Mouse (Mus musculus): ENCODE data around the gene Sel1l. TPM values are rescaled to one million over a fixed set of nuclear protein-coding genes. Genes with fewer than 3 reads are reported as not detected.
"Not testable (repeated sequence)": the region's sequence is repeated elsewhere in the genome, so short reads cannot be mapped to it uniquely, and the experiment has no call there.

The Sel1l gene
- polyA plus RNA-seq, 1 experiment from 2014 or later: 105 TPM

- Histone ChIP-seq H3K9me3 (ENCODE audit: control insufficient read depth, low read length) (no peaks in the 10 kb centered on the region), H3K27me3 (ENCODE audit: control insufficient read depth, insufficient read depth, low read length) (no peaks in the 10 kb centered on the region), H3K4me2 (replicated peaks) (no peak overlapping the region), H3K4me1 (replicated peaks; ENCODE audit: control insufficient read depth, insufficient read depth, low read length) (no peaks in the 10 kb centered on the region), H3K4me3 (replicated peaks; ENCODE audit: low read length) (no peak overlapping the region), H3K9ac (no peak overlapping the region), H3K27ac (no peak overlapping the region), H3K36me3 (replicated peaks; ENCODE audit: control insufficient read depth, insufficient read depth) (no peaks in the 10 kb centered on the region)
- ATAC-seq (ENCODE audit: low FRiP score): no peak
- 52% methylated on average over 6 of the region's 6 CpGs for WGBS
- DNase-seq (ENCODE audit: low spot score): peak; percentile 71
These were observed 59.2 kb downstream of the Sel1l start for GRCm38 (mm10) chr12:91789801-91790200.

- 65% methylated on average over 3 of the region's 3 CpGs for WGBS
- not testable (repeated sequence) for ATAC-seq (ENCODE audit: low FRiP score)
These were observed 60.5 kb downstream of the Sel1l start for GRCm38 (mm10) chr12:91788446-91788845.

GRCm38 (mm10) chr12:91787959-91788437 lies 61.0 kb downstream of the Sel1l start, which contains the start of gene Ston2:
Gene Ston2 (minus strand): TSS chr12:91788387.
- H3K9ac ChIP-seq: no peak within 1 kb of the TSS
- ATAC-seq (ENCODE audit: low FRiP score): no peak
- 80% methylated on average over 9 of the region's 9 CpGs for WGBS

More at GRCm38 (mm10) chr12:91788446-91788845, 60.5 kb downstream of the Sel1l start:
- H3K4me3 ChIP-seq (replicated peaks; ENCODE audit: low read length); H3K27ac ChIP-seq; H3K9me3 ChIP-seq (ENCODE audit: control insufficient read depth, low read length); H3K27me3 ChIP-seq (ENCODE audit: control insufficient read depth, insufficient read depth, low read length); H3K9ac ChIP-seq; H3K36me3 ChIP-seq (replicated peaks; ENCODE audit: control insufficient read depth, insufficient read depth); DNase-seq (ENCODE audit: low spot score); H3K4me2 ChIP-seq (replicated peaks); H3K4me1 ChIP-seq (replicated peaks; ENCODE audit: control insufficient read depth, insufficient read depth, low read length): not testable (repeated sequence)

GRCm38 (mm10) chr12:91786355-91786754 lies 62.6 kb downstream of the Sel1l start:
- no peak overlapping the region for H3K27ac ChIP-seq
- H3K36me3 ChIP-seq (replicated peaks; ENCODE audit: control insufficient read depth, insufficient read depth): no peaks in the 10 kb centered on the region
- 68% methylated on average over 10 of the region's 10 CpGs for WGBS
- H3K4me1 ChIP-seq (replicated peaks; ENCODE audit: control insufficient read depth, insufficient read depth, low read length): no peaks in the 10 kb centered on the region
- ATAC-seq (ENCODE audit: low FRiP score) (no peak), DNase-seq (ENCODE audit: low spot score) (no peak)
- H3K27me3 ChIP-seq (ENCODE audit: control insufficient read depth, insufficient read depth, low read length): no peaks in the 10 kb centered on the region
- no peaks in the 10 kb centered on the region for H3K9me3 ChIP-seq (ENCODE audit: control insufficient read depth, low read length)
- H3K9ac ChIP-seq: no peak overlapping the region
- H3K4me3 ChIP-seq (replicated peaks; ENCODE audit: low read length): no peak overlapping the region
- no peak overlapping the region for H3K4me2 ChIP-seq (replicated peaks)

More at GRCm38 (mm10) chr12:91787959-91788437, 61.0 kb downstream of the Sel1l start, which contains the start of gene Ston2:
- Histone ChIP-seq H3K36me3 (replicated peaks; ENCODE audit: control insufficient read depth, insufficient read depth) (no peaks in the 10 kb centered on the region), H3K27me3 (ENCODE audit: control insufficient read depth, insufficient read depth, low read length) (no peaks in the 10 kb centered on the region), H3K27ac (no peak within 1 kb of the TSS), H3K9me3 (ENCODE audit: control insufficient read depth, low read length) (no peaks in the 10 kb centered on the region), H3K4me2 (replicated peaks) (no peak within 1 kb of the TSS), H3K4me3 (replicated peaks; ENCODE audit: low read length) (no peak within 1 kb of the TSS), H3K4me1 (replicated peaks; ENCODE audit: control insufficient read depth, insufficient read depth, low read length) (no peaks in the 10 kb centered on the region)
- no peak for DNase-seq (ENCODE audit: low spot score)

- Histone ChIP-seq H3K9ac (no peak overlapping the region), H3K4me3 (replicated peaks; ENCODE audit: low read length) (no peak overlapping the region), H3K27me3 (ENCODE audit: control insufficient read depth, insufficient read depth, low read length) (no peaks in the 10 kb centered on the region), H3K36me3 (replicated peaks; ENCODE audit: control insufficient read depth, insufficient read depth) (no peaks in the 10 kb centered on the region), H3K4me2 (replicated peaks) (no peak overlapping the region), H3K9me3 (ENCODE audit: control insufficient read depth, low read length) (no peaks in the 10 kb centered on the region), H3K4me1 (replicated peaks; ENCODE audit: control insufficient read depth, insufficient read depth, low read length) (peaks cover 13% of the 10 kb centered on the region), H3K27ac (no peak overlapping the region)
- 89% methylated on average over 5 of the region's 5 CpGs for WGBS
- no peak for DNase-seq (ENCODE audit: low spot score)
- no peak for ATAC-seq (ENCODE audit: low FRiP score)
These were observed 67.5 kb downstream of the Sel1l start for GRCm38 (mm10) chr12:91781432-91781831.

GRCm38 (mm10) chr12:91780531-91780930 lies 68.4 kb downstream of the Sel1l start:
- WGBS: 81% methylated on average over 3 of the region's 3 CpGs

GRCm38 (mm10) chr12:91779004-91779365 lies 70.0 kb downstream of the Sel1l start:
- H3K27ac ChIP-seq: peak overlapping the region; percentile 33; the same call in 1 of the 2 replicates

More at GRCm38 (mm10) chr12:91780531-91780930, 68.4 kb downstream of the Sel1l start:
- Histone ChIP-seq H3K27me3 (ENCODE audit: control insufficient read depth, insufficient read depth, low read length) (no peaks in the 10 kb centered on the region), H3K4me3 (replicated peaks; ENCODE audit: low read length) (no peak overlapping the region), H3K4me2 (replicated peaks) (no peak overlapping the region), H3K9ac (no peak overlapping the region), H3K36me3 (replicated peaks; ENCODE audit: control insufficient read depth, insufficient read depth) (no peaks in the 10 kb centered on the region), H3K9me3 (ENCODE audit: control insufficient read depth, low read length) (no peaks in the 10 kb centered on the region), H3K4me1 (replicated peaks; ENCODE audit: control insufficient read depth, insufficient read depth, low read length) (peaks cover 13% of the 10 kb centered on the region), H3K27ac (no peak overlapping the region)
- DNase-seq (ENCODE audit: low spot score) (no peak), ATAC-seq (ENCODE audit: low FRiP score) (no peak)

GRCm38 (mm10) chr12:91778211-91779003 lies 70.5 kb downstream of the Sel1l start:
- Histone ChIP-seq H3K9ac (peak overlapping the region; percentile 67), H3K36me3 (replicated peaks; ENCODE audit: control insufficient read depth, insufficient read depth) (no peaks in the 10 kb centered on the region), H3K4me2 (replicated peaks) (peak overlapping the region; percentile 98), H3K4me3 (replicated peaks; ENCODE audit: low read length) (peak overlapping the region; percentile 78), H3K27me3 (ENCODE audit: control insufficient read depth, insufficient read depth, low read length) (no peaks in the 10 kb centered on the region), H3K27ac (peak overlapping the region; percentile 33; the same call in 1 of the 2 replicates), H3K4me1 (replicated peaks; ENCODE audit: control insufficient read depth, insufficient read depth, low read length) (peaks cover 13% of the 10 kb centered on the region), H3K9me3 (ENCODE audit: control insufficient read depth, low read length) (no peaks in the 10 kb centered on the region)
- DNase-seq (ENCODE audit: low spot score): peak; percentile 52
- WGBS: under 1% methylated on average over 40 of the region's 51 CpGs
- ATAC-seq (ENCODE audit: low FRiP score): peak; percentile 89

More at GRCm38 (mm10) chr12:91779004-91779365, 70.0 kb downstream of the Sel1l start:
- peak overlapping the region; percentile 98 for H3K4me2 ChIP-seq (replicated peaks)
- H3K9ac ChIP-seq: peak overlapping the region; percentile 67
- under 1% methylated on average over 34 of the region's 35 CpGs for WGBS
- peak; percentile 82 for DNase-seq (ENCODE audit: low spot score)
- peak overlapping the region; percentile 78 for H3K4me3 ChIP-seq (replicated peaks; ENCODE audit: low read length)
- peak; percentile 95 for ATAC-seq (ENCODE audit: low FRiP score)
- H3K27me3 ChIP-seq (ENCODE audit: control insufficient read depth, insufficient read depth, low read length): no peaks in the 10 kb centered on the region
- peaks cover 13% of the 10 kb centered on the region for H3K4me1 ChIP-seq (replicated peaks; ENCODE audit: control insufficient read depth, insufficient read depth, low read length)
- H3K9me3 ChIP-seq (ENCODE audit: control insufficient read depth, low read length): no peaks in the 10 kb centered on the region
- H3K36me3 ChIP-seq (replicated peaks; ENCODE audit: control insufficient read depth, insufficient read depth): no peaks in the 10 kb centered on the region

- ATAC-seq (ENCODE audit: low FRiP score): no peak
- H3K4me2 ChIP-seq (replicated peaks): no peak overlapping the region
- H3K27me3 ChIP-seq (ENCODE audit: control insufficient read depth, insufficient read depth, low read length): no peaks in the 10 kb centered on the region
- no peaks in the 10 kb centered on the region for H3K9me3 ChIP-seq (ENCODE audit: control insufficient read depth, low read length)
- H3K9ac ChIP-seq: no peak overlapping the region
- no peak overlapping the region for H3K27ac ChIP-seq
- DNase-seq (ENCODE audit: low spot score): no peak
- no peak overlapping the region for H3K4me3 ChIP-seq (replicated peaks; ENCODE audit: low read length)
- WGBS: 94% methylated on average over 5 of the region's 5 CpGs
- peaks cover 13% of the 10 kb centered on the region for H3K4me1 ChIP-seq (replicated peaks; ENCODE audit: control insufficient read depth, insufficient read depth, low read length)
- no peaks in the 10 kb centered on the region for H3K36me3 ChIP-seq (replicated peaks; ENCODE audit: control insufficient read depth, insufficient read depth)
These were observed 72.6 kb downstream of the Sel1l start for GRCm38 (mm10) chr12:91776342-91776741.
